Mouse (Mus musculus) thymus, adult 2 months (tissue): Measurements from ENCODE around the gene Rimbp2.

ENCODE experiments used
- CTCF ChIP-seq: fragments of 200-500 bp; IDR thresholded peaks from 2 replicates; pipeline ENCODE4 v1.5.1; 2012; ENCODE audit warnings: mild to moderate bottlenecking, control low read depth, low read length, moderate library complexity, borderline replicate concordance; ENCODE audit not compliant: control insufficient read depth, poor library complexity, insufficient read depth; ENCODE audit errors: extremely low read depth
- POLR2A ChIP-seq: fragments of 200-500 bp; IDR thresholded peaks from 2 replicates; pipeline ENCODE4 v1.6.1; 2012; ENCODE audit warnings: mild to moderate bottlenecking, low read length, control low read depth, moderate library complexity; ENCODE audit not compliant: control insufficient read depth, poor library complexity, insufficient read depth; ENCODE audit errors: extremely low read depth

DNA sequence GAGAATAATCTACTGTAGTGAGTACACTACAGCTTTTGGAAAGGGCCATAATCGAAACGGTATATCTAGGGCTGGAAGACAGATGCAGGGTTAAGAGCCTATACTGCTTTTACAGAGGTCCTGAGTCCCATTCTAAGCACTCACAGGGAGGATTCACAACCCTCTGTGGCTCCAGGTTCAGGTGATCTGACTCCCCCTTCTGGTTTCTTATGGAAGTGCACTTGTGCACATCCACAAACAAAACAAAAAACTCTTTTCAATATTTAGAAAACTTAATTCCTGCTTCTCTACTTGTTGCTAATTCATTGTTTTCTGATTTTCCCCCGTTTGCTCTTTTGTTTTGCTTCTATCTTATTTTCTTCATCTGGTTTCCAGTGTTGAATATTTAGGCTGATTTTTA, 39.5 kb downstream of the Rimbp2 start:
- TF ChIP-seq CTCF (no peak), POLR2A (no peak)
